Mouse (Mus musculus): Measurements from ENCODE around the gene Nprl3.
"Not testable (repeated sequence)": the region's sequence is repeated elsewhere in the genome, so short reads cannot be mapped to it uniquely, and the experiment has no call there.

The Nprl3 gene

DNA sequence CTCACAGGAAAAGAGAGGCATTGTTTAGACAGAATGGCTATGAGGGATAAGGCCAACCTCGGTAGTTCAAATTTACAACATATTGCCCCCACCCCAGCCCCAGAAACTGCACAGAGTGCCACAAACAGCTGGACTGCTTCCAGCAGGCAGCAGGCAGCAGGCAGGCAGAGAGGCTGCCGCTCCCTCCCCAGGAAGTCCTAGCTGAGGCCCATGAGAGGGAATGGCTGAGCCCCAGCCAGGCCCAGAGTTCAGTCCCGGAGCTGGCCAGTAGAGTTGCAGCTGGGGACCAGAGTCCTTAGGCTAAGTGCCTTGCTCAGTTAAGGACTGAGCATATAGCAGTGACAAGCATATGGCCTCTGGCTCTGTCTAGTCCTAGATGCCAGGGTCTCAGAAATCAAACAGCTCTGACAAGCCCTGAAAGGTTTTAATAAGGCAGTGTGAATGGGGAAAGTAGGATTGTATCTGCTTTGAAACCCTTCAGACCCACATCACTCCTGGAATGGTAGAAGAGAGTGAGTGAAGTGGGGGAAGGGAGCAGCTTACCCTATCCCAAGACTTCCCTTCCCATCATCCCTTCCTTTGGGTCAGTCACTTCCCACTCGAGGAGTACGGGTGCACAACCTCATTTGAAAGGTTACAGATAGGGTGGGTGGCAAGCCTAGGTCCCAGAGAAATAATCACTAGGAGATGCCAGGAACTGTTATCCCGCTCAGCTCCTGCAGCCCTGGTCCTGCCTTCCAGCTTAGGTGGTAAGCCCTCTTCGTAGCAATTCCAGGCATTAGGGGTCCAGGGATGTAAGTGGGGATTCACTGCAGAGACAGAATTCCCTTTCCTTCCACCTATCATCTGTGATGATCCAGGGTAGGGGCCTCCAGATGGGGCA lies 42.0 kb downstream of the Nprl3 start:
- DNase-seq (ENCODE audit: low spot score), result peak; percentile 63

DNA sequence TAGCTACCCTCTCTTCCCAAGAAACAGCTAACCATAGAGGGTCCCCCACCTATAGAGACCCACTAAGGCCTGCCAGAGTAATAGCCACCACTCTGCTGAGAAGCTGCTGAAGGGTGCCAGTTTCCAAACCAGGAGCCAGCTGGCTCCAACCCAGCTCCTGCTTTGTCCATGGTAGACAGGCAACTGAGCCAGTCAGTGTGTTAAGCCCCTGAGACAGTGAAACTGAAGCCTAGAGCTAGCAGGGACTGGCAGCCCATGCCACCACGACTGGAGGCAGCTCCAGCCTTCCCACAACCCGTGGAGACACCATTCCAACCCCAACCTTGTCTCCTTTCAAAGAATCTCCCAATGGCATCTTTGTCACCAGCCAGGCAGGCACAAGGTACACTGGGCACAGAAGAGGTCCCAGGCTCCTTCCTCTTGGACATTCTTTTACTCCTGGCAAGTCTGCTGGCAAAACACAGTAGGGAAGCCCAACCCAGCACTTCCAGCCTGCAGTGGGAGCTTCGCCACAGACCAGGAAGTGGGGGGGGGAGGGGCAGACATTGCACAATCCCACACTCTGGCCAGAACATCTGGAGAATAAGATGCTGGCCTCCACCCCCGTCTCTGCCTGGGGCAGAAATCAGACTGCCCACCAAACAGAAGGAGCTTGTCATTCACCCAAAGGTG lies 42.9 kb downstream of the Nprl3 start:
- DNase-seq (ENCODE audit: low spot score), result peak; percentile 69

DNA sequence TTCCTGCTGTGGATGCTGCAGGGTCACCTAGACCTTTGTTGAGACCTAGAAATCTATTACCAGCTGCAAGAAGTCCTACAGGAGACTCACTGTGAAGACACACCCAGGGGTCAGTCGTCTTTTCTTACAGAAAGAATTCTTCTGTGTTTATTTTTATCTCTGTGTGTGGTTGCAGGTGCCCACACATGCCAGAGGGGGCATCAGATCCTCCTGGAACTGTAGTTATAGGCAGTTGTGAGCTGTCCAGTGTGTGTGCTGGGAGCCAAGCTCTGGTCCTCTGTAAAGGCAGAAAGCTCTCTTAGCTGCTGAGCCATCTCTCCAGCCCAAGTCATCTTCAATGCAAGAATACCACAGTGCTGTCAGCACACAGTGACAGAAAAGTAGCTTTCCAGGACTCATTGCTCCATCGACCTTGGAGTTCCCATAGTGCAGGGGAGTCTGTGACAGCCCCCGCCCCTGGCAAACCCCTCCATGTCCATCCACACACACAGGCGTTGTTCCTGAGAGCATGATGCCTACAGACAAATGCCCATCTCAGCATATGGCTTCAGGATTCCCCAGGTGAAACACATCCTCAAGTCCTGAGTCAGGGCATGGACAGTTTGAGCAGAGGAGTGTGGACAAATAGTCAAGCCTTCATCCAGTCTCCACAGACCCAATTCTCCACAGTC lies 44.1 kb downstream of the Nprl3 start:
- no peak for DNase-seq (ENCODE audit: low spot score)

DNA sequence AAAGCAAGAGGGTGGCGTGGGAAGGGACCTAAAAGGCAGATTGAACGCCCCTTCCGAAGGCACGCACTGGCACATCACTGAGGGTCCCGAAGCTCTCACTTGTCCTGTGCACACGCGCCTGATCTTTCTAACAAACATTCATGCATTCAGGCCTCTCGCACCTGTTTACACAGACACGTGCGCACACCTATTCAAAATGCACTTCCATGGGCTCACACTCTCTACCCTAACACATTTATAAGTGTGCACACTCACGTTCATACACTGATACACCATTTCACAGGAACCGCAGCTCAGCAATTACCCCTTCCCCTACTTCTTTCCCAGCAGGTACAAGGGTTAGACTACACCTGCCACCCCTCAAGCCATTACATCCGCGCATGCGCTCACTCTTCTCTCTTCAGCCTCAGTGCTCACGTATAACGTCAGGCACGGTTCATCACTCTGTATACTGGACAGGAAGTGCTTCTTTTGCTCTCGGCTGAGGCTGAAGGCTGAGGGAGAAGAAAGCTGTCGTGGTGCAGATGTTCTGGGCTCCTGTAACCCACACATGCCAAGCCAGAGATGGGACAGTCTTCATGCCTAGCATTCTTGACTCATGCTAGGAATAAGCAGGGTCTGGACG lies 44.8 kb downstream of the Nprl3 start:
- no peak for DNase-seq (ENCODE audit: low spot score)

DNA sequence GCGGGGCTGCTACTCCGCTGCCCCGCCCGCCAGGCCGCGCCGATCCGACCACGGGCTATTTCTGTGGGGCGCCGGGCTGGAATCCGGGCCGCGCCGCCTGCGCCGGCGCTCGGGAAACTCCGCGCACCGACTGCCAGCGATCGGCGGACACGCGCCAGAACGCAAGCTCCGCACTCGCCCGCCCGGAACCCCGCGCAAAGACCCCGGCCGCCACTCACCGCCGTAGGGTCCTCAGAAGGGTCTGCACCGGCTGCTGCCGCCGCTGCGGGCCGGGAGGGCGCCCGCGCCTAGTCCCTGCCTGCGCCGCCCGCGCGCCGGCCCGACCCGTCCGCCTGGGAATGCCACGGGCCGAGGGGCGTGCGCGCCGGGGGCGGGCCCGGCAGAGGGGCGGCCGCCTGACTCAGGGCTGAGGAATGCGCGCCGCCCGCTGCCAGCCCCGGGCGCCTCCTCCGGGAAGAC lies 45.5 kb downstream of the Nprl3 start, which contains the start of gene Rhbdf1:
Rhbdf1 (minus strand) TSS at position 350 of the 459 bp plus-strand sequence.
- peak; percentile 77 for DNase-seq (ENCODE audit: low spot score)

DNA sequence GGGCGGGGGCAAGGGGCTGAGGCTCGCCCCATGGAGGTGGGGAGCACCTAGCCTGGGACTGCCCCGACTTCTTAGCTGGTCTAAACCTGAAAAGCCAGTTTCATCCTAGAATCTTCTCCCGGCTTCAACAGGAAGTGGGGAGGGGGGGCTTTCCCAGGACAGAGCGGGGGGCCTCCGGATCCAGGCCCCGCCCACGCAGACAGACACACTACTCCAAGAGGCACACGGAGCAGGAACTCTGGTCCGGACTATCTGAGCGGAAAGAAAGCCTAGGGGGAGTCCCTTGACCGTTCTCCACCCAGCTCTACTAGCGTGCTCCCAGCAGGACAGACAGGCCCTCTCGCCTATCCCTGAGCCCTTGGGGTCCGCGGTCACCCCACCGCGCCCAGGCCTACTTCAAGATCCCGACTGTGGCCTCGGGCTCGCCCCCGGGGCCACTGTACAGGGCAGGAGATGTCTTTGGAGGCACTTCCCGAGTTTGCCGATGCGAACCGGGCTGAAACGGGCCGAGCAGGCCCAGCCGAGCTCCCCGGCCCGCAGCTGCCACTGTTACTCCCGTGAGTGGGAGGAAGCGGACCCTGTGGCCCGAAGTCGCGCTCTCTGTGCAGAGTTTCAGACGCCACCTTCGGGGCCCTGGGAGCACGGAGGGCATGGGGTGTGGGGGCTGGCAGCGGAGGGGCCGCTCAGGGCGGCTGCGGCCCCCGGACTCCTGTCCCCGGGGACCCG lies 46.1 kb downstream of the Nprl3 start:
- peak; percentile 75 for DNase-seq (ENCODE audit: low spot score)

DNA sequence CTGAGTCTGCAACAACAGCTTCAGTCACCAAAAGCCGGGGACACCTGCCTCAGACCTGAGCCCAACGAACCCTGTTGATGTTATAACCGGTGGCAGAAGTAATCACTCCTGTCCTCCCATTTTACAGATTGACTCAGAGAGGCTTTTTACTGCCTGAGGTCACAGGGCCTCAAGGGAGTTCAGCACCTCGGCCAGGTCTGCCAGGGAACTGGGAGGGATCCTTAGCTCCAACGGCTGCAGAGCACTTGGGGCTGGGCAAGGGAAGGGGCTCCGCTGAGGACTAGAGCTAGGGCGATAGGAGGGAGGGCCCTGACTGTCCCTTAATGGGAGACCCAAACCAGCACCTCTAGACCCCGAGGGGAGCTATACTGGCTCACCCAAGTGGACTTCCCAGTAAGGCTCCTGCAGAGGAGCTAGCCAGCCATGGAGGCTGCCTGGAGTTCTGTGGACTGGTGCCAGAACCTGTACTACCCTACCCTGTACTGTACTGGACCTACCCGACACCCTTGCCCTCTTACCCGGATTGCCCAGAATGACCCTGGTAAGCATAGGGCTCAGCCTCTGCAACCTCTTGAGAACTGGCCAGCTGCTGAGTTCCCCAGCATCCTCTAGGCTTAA lies 46.8 kb downstream of the Nprl3 start:
- no peak for DNase-seq (ENCODE audit: low spot score)

DNA sequence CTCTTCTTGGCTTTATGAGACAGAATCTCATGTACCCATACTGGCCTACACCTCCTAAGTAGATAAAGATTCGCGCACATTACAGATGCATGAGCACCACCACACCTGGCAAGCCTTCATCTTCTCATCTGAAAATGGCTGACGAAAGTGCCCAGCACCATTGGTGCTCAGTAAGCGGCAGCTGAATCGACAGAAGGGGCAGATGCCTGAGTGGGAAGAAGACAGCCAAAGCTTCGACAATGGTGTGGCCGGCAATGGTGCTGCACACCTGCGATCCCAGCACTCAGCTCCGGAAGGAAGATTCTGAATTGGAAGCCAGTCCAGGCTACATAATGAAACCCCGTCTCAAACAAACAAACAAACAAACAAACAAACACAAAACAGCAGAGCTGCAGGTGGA lies 48.2 kb downstream of the Nprl3 start:
- no peak for DNase-seq (ENCODE audit: low spot score)

DNA sequence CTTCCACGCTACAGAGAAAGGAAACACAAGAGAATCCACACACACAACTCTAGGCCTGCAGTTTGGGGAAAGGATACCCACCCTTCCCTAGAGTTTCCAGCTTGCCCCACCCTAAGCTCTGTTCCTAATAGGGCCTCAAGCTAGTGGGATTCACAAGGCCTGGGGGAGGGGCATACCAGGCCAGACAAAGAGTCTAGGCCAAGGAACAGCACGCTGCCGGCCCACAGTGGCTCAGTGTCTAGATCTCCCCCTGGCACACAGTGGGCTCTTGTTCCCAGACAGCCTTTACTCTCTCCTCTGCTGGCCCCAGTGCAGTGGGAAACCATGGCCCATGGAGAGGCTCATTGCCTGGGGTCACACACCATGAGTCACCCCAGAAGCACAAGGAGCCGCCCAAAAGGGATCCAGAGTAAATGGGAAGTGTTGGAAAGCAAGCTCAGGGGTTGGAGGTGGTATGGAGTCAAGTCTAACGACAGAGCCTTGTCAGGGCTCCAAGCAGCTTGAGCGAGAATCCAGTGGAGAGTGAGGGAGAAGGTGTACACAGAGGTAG lies 48.9 kb downstream of the Nprl3 start:
- no peak for DNase-seq (ENCODE audit: low spot score)

DNA sequence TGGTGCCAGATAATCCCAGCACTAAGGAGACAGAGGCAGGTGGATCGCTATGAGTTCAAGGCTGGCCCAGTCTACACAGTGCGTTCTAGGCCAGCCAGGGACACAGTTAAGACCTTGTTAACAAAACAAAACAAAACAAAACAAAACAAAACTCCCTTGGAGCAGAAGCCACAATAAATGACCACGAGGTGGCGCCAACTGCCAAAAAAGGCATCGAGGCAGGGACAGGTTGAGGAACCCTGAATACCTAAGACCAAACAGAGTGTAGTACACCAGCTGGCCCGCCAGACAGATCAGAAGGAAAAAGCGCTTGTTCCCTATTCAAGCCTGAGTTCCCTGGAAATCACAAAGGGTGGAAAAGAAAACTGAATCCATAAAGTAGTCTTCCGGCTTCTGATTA lies 50.7 kb downstream of the Nprl3 start:
- peak; percentile 54 for DNase-seq (ENCODE audit: low spot score)

DNA sequence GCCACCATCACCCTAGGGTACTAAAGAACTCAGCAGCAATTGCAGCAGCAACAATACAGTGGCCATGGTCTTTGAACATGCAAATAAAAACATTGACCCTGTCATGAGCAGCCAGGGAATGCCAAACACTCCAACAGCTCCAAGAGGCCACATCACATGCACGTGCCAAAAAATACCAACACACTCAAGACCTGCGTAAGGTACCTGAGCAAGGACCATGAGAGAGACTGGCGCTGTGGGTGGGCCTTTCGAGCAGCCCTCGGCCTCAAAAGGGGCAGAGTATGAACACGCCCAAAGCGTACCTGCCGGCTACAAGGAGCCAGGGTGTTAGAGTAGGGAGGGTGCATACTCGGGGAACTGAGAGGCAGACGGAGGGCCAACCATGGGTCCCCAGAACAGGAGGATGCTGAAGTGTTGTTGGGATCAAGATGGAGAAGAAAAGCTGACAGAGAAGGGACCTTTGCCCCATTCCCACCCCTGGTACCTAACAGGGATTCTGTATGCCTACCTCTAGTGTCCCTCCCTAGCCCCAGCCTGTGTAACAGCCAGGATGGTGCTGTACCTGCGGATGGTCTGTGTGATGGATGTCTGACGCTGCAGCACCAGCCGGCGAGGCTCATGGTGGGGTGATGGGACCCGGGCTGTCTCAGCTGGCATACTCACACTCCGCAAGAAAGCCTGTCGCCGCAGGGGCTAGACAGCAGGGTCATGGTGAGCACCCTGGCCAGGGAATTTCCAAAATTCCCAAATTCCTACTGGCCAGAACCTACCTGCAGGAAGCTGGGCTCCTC lies 51.9 kb downstream of the Nprl3 start:
- no peak for DNase-seq (ENCODE audit: low spot score)

DNA sequence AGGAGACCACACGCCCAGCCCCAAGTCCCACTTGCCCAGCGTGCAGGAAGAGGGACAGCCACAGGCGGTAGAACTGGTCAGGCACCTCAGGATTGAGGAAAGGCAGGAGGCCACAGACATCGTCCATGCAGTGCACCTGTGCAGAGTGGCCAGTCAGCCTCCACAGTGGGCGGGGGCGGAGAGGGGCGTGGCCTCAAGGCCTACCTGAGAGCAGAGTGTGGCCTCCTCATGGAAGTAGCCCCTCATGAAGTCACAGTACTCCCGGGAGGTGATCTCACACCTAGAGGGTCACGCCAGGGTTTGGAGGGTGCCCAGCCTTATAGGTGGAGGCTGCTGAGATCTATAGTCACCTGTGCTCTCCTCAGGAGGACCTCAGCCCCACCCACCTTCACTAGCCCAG lies 56.9 kb downstream of the Nprl3 start:
- no peak for DNase-seq (ENCODE audit: low spot score)

DNA sequence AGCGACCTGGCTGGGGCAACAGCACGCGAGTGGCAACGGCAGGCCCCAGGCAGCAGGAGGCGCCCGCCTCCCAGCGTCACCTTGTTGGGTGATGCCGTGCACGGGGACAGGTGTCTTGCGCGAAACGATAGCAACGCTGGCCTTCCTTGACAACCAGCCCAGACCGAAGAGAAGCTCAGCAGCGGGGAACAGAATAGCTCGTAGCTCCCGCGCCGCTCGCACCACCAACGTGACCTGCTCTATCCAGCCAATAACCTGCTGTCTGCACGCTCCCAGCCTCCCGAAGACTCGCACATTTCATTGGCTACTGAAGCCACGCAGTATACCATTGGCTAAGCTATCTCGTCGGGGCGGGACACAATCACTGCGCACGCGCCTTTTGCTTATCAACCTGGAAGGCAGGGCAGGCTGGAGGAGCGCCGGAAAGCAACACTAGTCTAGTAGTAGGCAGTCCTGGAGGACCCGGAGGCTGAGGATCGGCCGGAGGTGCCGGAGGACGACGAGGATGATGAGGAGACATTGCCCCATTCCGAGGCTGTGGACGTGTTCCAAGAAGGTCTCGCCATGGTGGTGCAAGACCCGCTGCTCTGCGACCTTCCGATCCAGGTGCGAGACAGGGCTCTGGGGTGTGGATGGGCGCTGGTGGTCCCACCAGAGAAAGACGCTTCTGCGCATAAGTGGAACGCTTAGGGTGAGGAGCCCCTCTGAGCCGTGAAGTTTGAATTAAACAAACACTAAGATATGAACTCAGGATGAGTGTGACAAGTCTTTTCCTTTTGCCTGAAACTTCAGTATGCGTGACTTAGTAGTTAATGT lies 62.2 kb downstream of the Nprl3 start, which contains the start of gene Snrnp25:
Snrnp25 (plus strand) TSS at position 358 of the 816 bp plus-strand sequence.
- peak; percentile 100 for DNase-seq (ENCODE audit: low spot score)

DNA sequence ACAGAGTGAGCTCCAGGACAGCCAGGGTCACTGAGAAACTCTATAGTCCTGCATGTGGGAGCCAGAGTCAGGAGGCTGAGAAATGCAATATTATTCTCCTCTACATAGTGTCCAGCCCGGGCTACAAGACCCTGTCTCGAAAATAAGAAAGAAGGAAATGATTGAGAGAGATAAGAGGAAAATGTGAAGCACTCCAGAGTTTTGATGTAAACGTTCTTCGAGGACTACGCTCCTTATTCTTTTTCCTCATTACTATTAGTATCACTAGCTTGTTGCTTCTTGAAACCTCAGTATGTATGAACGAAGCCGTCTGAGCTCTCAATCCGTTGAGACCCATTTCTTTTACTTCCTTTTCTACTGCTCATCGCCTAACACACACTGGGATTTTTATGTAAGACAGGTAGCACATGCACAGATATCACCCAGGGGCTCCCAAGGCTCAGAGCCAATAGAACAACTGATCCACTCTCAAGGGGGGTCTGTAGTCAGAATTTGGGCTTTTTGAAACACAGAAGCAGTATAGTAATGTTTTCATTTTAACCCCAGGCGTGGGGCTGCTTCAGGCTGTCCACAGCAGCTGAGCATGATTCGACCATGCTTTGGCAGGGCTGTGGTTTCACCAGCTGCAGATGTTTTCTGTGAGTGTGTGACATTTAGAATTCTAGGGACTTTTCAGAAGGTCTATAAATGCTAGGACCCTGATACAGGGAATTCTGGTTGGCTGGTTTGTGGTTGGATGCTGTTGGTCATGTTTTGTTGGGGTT lies 65.4 kb downstream of the Nprl3 start:
- no peak for DNase-seq (ENCODE audit: low spot score)

DNA sequence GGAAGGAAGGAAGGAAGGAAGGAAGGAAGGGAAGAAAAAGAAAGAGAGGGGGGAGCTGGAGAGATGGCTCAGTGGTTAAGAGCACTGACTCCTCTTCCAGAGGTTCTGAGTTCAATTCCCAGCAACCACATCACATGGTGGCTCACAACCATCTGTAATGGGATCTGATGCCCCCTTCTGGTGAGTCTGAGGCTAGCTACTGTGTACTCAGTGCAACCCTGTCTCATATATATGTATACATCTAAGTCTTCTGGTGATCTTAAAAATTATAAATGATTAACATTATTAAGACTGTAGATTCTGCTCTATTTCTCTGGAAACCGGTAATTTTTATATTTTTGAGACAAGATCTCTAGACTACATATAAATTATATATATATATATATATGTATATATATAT lies 66.5 kb downstream of the Nprl3 start:
- not testable (repeated sequence) for DNase-seq (ENCODE audit: low spot score)

DNA sequence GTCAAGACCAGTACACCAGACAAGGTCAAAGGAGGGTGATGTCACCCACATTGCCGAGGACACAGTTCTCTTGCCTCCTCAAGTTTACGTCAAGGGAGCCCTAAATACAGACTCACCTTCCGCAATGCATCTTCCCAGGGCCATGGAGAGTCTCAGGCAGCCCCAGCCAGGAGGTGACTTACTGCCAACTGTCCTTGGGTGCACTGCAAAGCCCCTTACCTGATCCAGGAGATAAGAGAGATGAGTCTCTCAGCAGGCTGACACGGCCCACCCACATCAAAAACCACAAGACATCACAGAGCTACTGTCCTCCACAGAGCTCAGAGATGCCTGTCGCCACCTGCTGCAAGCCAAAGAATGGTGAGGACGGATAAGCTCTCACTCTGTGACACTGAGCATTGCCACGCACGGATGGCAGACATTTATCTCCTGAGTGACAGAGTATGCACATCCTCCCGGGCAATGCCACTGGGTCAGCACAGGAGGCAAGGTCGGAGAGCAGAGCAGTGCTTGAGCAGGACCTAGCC lies 67.4 kb downstream of the Nprl3 start, which contains the start of gene Il9r:
Il9r (minus strand) TSS at position 205 of the 527 bp plus-strand sequence.
- DNase-seq (ENCODE audit: low spot score), result no peak

DNA sequence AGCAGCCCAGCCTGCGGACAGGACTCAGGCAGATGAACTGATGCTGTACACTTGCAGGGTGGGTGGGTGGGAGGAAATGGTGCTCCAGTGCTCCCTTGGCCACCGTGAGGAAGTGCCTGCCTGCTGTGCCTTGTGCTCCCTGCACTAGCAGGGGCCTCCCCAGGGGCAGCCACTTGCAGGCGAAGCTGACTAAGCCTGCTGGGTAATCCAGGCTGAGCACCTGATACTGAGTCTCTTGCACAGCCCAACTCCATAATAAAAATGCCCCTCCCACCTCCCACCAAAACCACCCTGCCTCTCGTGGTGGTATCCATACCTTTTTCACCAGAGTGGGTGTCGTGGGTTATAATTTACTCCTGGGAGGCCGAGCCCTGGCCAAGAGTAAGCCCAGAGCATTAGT lies 68.3 kb downstream of the Nprl3 start:
- DNase-seq (ENCODE audit: low spot score), result no peak

Measured in MN1 (cell line).